Mouse (Mus musculus): ENCODE data around the gene Bcl11a.

Gene Bcl11a

DNA sequence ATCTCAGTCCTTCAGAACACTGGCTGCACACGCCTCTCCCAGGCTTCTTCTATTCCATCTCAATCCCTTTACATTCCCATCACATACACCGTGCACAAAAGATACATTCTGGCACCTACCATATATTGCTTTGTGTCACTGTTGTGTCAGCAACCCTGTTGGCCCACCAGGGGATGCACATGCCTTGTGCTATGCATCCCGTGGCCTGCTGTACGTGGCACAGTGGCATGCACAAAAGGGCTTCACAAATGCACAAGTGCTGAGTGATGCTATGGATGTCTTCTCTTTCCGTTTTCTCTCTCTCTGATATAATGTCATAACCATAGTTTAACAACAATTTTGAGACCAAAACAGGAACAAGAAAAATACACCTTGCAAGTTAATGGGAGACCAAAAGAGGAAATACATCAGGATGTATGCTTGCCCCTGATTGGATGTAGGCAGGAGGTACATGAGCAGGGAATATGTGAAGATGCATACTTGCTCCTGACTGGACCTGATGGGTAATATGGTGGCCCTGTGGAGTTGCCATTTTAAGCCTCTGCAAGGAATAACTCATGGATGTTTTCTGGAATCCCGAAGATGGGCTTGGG lies 140.0 kb downstream of the Bcl11a start:
- peak in 1 of 2 experiments; percentile 8 for DNase-seq

DNA sequence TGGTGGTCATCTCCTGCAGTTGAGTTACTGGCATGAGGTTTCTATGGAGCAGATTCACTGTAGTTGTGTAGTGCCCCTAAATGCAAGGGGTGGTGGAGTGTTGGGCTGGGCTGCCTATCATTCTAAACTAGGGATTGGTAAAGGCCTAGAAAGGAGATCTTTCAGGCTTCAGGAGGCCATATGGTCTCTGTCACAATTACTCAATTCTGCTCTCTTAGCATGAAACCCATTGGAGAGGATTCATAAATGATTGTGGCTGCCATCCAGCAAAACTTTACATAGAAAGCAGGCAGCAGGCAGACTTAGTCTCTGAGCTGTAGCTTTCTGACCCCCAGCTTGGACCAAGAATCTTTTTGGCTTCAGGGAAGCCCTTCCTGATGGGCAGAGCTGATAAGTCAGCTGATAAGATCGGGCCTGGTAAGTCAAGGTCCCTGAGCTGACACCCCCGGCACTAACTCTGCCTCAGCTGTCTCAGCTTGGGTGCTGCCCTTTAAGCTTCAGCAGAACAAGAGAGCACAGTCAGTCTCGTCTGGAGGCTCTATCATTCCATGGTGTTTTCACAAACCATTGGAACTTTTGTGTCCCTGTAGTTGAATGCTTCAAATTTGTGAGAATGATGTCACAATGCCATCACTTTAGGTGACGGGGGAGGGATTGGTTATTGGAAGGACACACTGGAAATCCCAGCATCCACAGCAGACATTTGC lies 143.9 kb downstream of the Bcl11a start:
- peak in 1 of 2 experiments; percentile 17 for DNase-seq
